Mouse (Mus musculus) kidney, postnatal 0 days (tissue): ENCODE results near the gene Mrpl38. TPM values are rescaled to one million over a fixed set of nuclear protein-coding genes. Genes with fewer than 3 reads are reported as not detected.

Source experiments
- ATAC-seq: fragments of 200-750 bp; cut with Nextera tagmentation; replicated peaks from 2 replicates; pipeline ENCODE4 v1.8.0; 2017; ENCODE audit warnings: low read depth, moderate number of reproducible peaks, moderate TSS enrichment, moderate library complexity; ENCODE audit not compliant: low FRiP score
- DNase-seq: peaks from one replicate; pipeline ENCODE4 v3.0.0-alpha.2; 2016; ENCODE audit warnings: low spot score
- H3K27ac ChIP-seq: fragments of 300-500 bp; sonication (generic); 2 replicates; pipeline ENCODE4 v1.5.1; 2014; ENCODE audit warnings: mild to moderate bottlenecking
- H3K27me3 ChIP-seq: fragments of 300-500 bp; sonication (generic); 2 replicates; pipeline ENCODE4 v1.6.1; 2014; ENCODE audit warnings: low read length, mixed read lengths; ENCODE audit not compliant: insufficient read depth
- H3K36me3 ChIP-seq: fragments of 300-500 bp; sonication (generic); 2 replicates; pipeline ENCODE4 v1.6.1; 2014; ENCODE audit warnings: low read length, mixed read lengths; ENCODE audit not compliant: insufficient read depth
- H3K4me1 ChIP-seq: fragments of 300-500 bp; sonication (generic); replicated peaks from 2 replicates; pipeline ENCODE4 v1.6.1; 2014; ENCODE audit warnings: antibody characterized with exemption, low read length, mixed read lengths; ENCODE audit not compliant: insufficient read depth
- H3K4me2 ChIP-seq: fragments of 300-500 bp; sonication (generic); 2 replicates; pipeline ENCODE4 v1.6.1; 2014; ENCODE audit warnings: mild to moderate bottlenecking, low read length, moderate library complexity, mixed read lengths
- H3K4me3 ChIP-seq: fragments of 300-500 bp; sonication (generic); replicated peaks from 2 replicates; pipeline ENCODE4 v1.5.1; 2014; ENCODE audit warnings: low read depth, low read length
- H3K9ac ChIP-seq: fragments of 300-500 bp; sonication (generic); 2 replicates; pipeline ENCODE4 v1.6.1; 2014; ENCODE audit warnings: low read depth, low read length
- H3K9me3 ChIP-seq: fragments of 300-500 bp; sonication (generic); replicated peaks from 2 replicates; pipeline ENCODE4 v1.6.1; 2016; ENCODE audit warnings: low read length, inconsistent platforms, mixed read lengths
- CTCF ChIP-seq: IDR thresholded peaks from 2 replicates; pipeline ENCODE4 v1.5.1; 2016; ENCODE audit warnings: antibody characterized with exemption, low read depth, mild to moderate bottlenecking, moderate library complexity
- WGBS: fragments of 180-500 bp; shearing (Covaris S2); extraction: QIAGEN DNeasy Blood & Tissue Kit; methylation state at CpG from one replicate; pipeline ENCODE4 v1.1.7; 2014; 5-methylcytosine and 5-hydroxymethylcytosine counted together
- polyA plus RNA-seq: library from polyadenylated mRNA; unstranded; fragments of >200 nt; fragmentation: Nextera tagmentation; extraction: Ambion mirVana; gene quantifications from 2 replicates; pipeline ENCODE4 v1.2.1, GENCODE M21; 2015

The Mrpl38 gene
- polyA plus RNA-seq, 1 experiment from 2014 or later, result 81.1 TPM

DNA sequence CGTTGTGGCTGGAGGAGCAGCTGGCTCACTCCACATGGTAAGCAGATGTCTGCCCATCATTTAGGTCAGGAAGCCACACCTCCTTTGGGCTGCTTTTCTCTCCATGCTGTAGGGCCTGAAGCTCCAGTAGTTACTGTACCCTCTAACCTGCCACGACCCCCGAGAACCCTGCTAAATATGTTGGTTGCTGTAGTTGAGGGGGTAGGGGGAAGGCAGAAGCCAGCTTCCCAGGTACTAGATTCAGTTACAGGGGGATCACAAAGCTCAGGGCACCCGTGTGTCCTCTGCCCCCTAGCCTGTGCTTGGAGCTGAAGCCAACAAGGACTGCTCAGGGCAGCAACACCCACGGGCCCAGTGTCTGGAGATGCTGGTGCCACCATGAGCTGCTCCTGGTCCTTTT, 5.2 kb downstream of the Mrpl38 start:
- no peak overlapping the region for H3K9ac ChIP-seq
- ATAC-seq, result no peak
- no peak overlapping the region for H3K27ac ChIP-seq
- H3K4me1 ChIP-seq, result peaks cover 8% of the 10 kb centered on the region
- no peak overlapping the region for H3K4me3 ChIP-seq
- 0 out of 2 replicates have a peak, but pooled peaks cover 8% of the 10 kb centered on the region for H3K36me3 ChIP-seq
- no peak for TF ChIP-seq CTCF
- H3K27me3 ChIP-seq, result no peaks in the 10 kb centered on the region
- DNase-seq, result no peak
- H3K4me2 ChIP-seq, result no peak overlapping the region
- WGBS, result 69% methylated on average over 5 of the region's 5 CpGs
- no peaks in the 10 kb centered on the region for H3K9me3 ChIP-seq

GRCm38 (mm10) chr11:116132366-116133333, 6.0 kb downstream of the Mrpl38 start:
- Histone ChIP-seq H3K4me3 (no peak overlapping the region), H3K9ac (no peak overlapping the region), H3K27ac (no peak overlapping the region), H3K27me3 (no peaks in the 10 kb centered on the region), H3K9me3 (no peaks in the 10 kb centered on the region), H3K4me1 (peaks cover 7% of the 10 kb centered on the region), H3K36me3 (0 out of 2 replicates have a peak, but pooled peaks cover 8% of the 10 kb centered on the region), H3K4me2 (no peak overlapping the region)
- TF ChIP-seq CTCF, result peak; percentile 58
- ATAC-seq (no peak), DNase-seq (no peak)
- WGBS, result 80% methylated on average over 16 of the region's 16 CpGs

DNA sequence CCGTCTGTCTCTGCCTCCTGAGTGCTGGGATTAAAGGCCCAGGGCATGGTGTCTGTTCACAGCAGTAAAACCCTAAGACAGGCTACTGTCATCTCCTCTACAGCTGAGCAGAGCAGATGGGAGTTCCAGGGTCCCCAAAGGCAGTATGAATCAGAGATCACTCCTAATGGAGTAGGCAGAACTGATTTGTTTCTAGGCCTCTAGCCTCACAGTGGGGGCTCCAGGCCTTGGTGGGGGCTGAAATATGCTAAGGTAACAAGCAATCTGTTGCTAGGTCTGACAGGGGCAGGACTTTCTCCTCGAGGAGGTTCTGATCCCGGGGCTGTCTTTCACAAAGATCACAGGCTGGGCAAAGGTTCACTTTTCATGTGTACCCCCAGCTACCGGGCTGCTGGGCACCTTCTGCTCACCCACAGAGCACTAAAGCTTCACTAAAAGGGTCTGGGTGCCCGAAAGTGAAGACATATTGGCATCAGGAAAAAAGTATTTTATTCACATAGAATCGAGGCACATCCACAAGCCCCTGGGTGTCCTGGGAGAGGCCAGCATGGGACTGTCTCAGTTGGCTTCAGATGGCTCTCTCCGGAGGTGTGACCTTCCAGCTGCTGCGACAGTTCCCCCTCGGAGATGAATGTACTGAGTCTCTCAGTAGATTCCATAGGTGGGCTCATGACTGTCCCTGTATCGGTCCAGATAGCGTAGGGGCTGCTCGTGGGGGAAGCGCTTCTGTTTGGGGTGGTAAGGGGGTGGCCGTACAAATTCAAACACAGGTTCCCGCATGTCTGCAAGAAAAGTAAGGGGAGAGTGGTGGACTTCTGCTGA, 7.1 kb downstream of the Mrpl38 start:
- H3K36me3 ChIP-seq, result 0 out of 2 replicates have a peak, but pooled peaks cover 8% of the 10 kb centered on the region
- H3K27ac ChIP-seq, result peak overlapping the region; percentile 91
- no peak for DNase-seq
- peak overlapping the region; percentile 47 for H3K4me3 ChIP-seq
- H3K9ac ChIP-seq, result peak overlapping the region; percentile 59
- WGBS, result 72% methylated on average over 15 of the region's 15 CpGs
- peak overlapping the region; percentile 72 for H3K4me2 ChIP-seq
- no peak for TF ChIP-seq CTCF
- ATAC-seq, result no peak
- H3K4me1 ChIP-seq, result peaks cover 11% of the 10 kb centered on the region
- H3K9me3 ChIP-seq, result no peaks in the 10 kb centered on the region
- H3K27me3 ChIP-seq, result no peaks in the 10 kb centered on the region

- H3K9me3 ChIP-seq, result no peaks in the 10 kb centered on the region
- peak; percentile 95 for DNase-seq
- H3K4me1 ChIP-seq, result peaks cover 11% of the 10 kb centered on the region
- peak within 1 kb of the TSS; percentile 59 for H3K9ac ChIP-seq
- peak; percentile 99 for TF ChIP-seq CTCF
- H3K27ac ChIP-seq, result peak within 1 kb of the TSS; percentile 91
- H3K4me2 ChIP-seq, result peak within 1 kb of the TSS; percentile 72
- H3K36me3 ChIP-seq, result peaks cover 10% of the 10 kb centered on the region; the same call in 1 of the 2 replicates
- peak; percentile 80 for ATAC-seq
- H3K4me3 ChIP-seq, result peak within 1 kb of the TSS; percentile 47
- H3K27me3 ChIP-seq, result no peaks in the 10 kb centered on the region
- WGBS, result under 1% methylated on average over 68 of the region's 69 CpGs
Observed at GRCm38 (mm10) chr11:116130488-116131205, 8.0 kb downstream of the Mrpl38 start, which contains the start of gene Trim65. TSS of gene Trim65 (minus strand) at chr11:116131128.

GRCm38 (mm10) chr11:116129993-116130487, 8.6 kb downstream of the Mrpl38 start:
- WGBS, result 39% methylated on average over 8 of the region's 8 CpGs
- peak; percentile 19 for ATAC-seq
- DNase-seq, result no peak
- Histone ChIP-seq H3K27ac (peak overlapping the region; percentile 91), H3K36me3 (peaks cover 11% of the 10 kb centered on the region; the same call in 1 of the 2 replicates), H3K27me3 (no peaks in the 10 kb centered on the region), H3K9me3 (no peaks in the 10 kb centered on the region), H3K4me3 (peak overlapping the region; percentile 47), H3K4me2 (peak overlapping the region; percentile 72), H3K4me1 (peaks cover 11% of the 10 kb centered on the region), H3K9ac (peak overlapping the region; percentile 59)
- no peak for TF ChIP-seq CTCF
